Mouse (Mus musculus) bone marrow, adult 2 months (tissue): Measurements from ENCODE around the gene Gnl2.

Source experiments
- CTCF ChIP-seq: fragments of 200-500 bp; IDR thresholded peaks from 2 replicates; pipeline ENCODE4 v1.5.1; 2011; ENCODE audit warnings: low read length, control low read depth; ENCODE audit not compliant: control insufficient read depth, insufficient read depth
- POLR2A ChIP-seq: fragments of 200-500 bp; IDR thresholded peaks from 2 replicates; pipeline ENCODE4 v1.6.1; 2011; ENCODE audit warnings: low read depth, mild to moderate bottlenecking, control low read depth, low read length, borderline replicate concordance; ENCODE audit not compliant: control insufficient read depth

DNA sequence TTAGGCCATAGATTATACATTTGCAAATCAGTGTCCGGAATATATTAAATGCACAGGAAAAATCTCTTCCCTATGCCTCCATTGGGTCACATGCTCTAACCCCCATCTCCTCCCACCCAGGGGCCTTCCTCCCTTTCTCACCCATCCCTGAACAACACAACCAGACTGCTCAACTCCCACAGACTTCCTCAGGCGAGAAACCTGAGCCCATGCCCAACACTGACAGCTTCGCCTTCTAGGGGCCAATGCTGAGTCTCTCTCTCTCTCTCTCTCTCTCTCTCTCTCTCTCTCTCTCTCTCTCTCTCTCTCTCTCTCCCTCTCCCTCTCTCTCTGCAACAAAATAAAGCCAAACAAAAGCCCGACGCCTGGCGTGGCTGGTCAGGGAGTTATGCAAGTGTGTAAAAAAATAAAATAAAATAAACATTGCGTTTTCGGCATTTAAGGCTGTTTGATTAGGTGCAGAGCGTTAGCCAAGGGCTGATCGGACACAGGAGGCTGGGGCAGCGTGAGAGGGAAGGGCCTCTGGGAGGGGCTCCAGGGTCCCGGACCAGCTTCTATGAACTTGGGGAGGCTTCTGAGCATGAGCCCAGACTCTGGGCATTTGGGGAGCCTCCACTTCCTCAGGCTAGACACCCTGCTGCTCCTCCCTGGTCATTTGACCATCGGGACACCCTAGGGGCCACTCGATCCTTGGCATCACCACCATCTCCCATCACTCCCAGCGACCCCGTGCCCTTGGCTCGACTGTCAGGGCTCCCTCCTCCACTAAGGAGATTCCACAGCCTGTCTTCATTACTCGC is 31.3 kb upstream of the Gnl2 start:
- no peak for TF ChIP-seq CTCF
- TF ChIP-seq POLR2A: no peak
